Mouse (Mus musculus): ENCODE data around the gene Zfp523. TPM values are rescaled to one million over a fixed set of nuclear protein-coding genes. Genes with fewer than 3 reads are reported as not detected.

Gene Zfp523
- polyA plus RNA-seq, 1 experiment, result 0.39 TPM

DNA sequence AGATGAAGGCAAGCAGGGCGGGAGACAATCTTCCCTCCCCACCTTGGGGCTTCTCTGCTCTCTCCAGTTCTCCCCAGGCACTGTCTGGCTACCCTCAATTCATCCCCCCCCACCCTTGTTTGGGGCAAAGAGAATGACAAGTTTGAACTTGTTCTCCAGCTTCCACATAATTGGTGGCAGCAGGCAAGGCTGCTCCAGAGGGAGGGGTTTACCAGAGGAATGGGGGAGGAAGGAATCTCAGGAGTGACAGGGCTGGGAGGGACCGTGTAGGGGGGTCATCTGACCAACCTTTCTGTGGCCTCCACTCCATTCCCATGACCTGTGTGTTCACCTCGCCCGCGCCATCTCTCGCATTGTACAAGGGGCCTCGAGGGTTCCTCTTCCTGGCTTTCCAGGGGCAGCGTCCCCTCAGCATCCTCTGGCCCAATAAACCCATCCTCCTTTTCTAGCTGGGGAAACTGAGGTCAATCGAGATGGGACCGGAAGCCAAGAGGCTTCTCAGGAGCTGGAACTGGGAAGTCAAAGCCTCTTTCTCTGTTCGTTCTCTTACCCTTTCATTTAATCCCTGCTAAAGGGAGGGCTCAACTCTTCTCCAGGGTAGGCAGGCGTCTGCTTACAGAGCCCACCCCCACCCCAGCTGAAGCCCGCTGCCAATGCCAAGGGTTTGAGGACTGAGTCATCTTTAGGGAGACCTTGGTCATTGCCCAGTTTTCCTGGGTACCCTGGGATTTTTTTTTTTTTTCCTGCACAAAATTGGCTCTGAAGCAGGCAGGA, 36.3 kb upstream of the Zfp523 start:
- peaks cover 66% of the 10 kb centered on the region for H3K27me3 ChIP-seq (ENCODE audit: control insufficient read depth)
- H3K4me1 ChIP-seq (ENCODE audit: control insufficient read depth), result no peaks in the 10 kb centered on the region
- no peak overlapping the region for H3K4me3 ChIP-seq (replicated peaks)
- H3K9me3 ChIP-seq (ENCODE audit: control insufficient read depth, low read length), result no peaks in the 10 kb centered on the region
- H3K36me3 ChIP-seq (ENCODE audit: control insufficient read depth), result no peaks in the 10 kb centered on the region
- TF ChIP-seq GATA1 (IDR thresholded peaks at IDR 0.05; ENCODE audit: low read length) (no peak), TAL1 (IDR thresholded peaks at IDR 0.05; ENCODE audit: low read length) (no peak)

DNA sequence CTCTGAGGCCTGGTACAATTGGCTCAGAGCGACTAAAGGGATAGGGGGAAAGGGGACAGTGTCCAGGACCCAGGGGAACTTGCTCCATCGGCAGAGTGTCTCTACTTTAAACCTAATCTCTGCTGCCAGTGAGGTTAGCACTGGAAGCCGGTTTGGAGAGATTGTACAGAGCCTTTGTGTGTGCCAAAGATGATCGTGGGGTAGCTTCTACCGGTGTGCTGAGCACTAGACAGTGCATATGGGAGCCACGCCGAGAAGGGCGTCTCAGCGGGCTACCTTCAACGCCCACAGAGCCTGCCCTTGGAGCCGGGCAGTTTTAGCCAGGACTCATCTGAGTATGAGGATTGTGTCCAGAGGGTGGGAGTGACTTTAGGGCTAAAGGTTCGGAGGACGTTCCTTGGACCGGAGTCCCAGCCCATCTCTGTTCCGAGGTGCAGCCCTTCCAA, 35.7 kb upstream of the Zfp523 start:
- no peaks in the 10 kb centered on the region for H3K4me1 ChIP-seq (ENCODE audit: control insufficient read depth)
- H3K4me3 ChIP-seq (replicated peaks), result no peak overlapping the region
- H3K27me3 ChIP-seq (ENCODE audit: control insufficient read depth), result peaks cover 72% of the 10 kb centered on the region
- no peak for TF ChIP-seq TAL1 (IDR thresholded peaks at IDR 0.05; ENCODE audit: low read length)
- TF ChIP-seq GATA1 (IDR thresholded peaks at IDR 0.05; ENCODE audit: low read length), result no peak
- H3K36me3 ChIP-seq (ENCODE audit: control insufficient read depth), result no peaks in the 10 kb centered on the region
- no peaks in the 10 kb centered on the region for H3K9me3 ChIP-seq (ENCODE audit: control insufficient read depth, low read length)

DNA sequence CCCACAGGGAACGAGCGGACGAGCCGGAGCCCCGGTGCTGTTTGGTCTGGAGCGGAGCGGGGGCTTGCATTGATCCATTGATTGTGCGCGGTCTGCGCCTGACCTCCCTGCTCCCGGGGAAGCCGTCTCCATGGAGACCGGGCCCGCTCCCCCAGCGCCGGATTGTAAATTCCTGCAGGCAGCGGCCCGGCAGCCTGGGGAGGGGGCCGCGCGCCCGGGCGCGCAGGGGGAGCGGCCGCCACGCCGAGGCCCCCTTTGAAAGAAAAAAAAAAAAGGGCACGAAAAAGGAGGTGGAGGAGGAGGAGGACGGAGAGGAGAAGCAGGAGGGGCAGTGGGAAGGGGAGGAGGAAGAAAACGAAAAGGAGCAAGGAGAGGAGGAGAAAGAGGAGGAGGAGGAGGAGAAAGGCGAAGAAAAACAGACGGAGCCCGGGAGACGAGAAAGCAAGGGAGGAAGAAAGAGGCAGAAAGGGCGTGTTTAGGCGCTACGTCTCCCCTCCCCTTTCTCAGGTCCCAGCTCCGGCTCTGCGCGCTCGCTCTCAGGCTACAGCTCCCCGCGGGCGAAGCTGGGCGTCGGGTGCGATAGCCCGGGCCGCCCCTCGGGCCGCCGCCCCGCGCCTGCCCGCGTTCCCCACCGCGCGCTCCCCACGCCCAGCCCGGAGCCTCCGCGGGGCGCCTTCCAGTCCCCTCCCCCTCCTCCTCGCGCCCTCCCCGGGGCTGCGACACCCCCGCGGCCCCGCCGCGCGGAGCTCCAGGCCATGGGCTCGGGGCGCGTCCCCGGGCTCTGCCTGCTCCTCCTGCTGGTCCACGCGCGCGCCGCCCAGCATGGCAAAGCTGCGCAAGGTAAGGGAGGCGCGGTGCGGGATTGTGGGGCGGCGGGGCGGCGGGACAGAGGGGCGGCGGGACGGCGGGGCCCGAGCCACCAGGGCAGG, 34.9 kb upstream of the Zfp523 start, which contains the start of gene Scube3:
TSS of gene Scube3 (plus strand) at position 371 of the 929 bp plus-strand sequence.
- H3K27me3 ChIP-seq (ENCODE audit: control insufficient read depth), result peaks cover 79% of the 10 kb centered on the region
- H3K4me1 ChIP-seq (ENCODE audit: control insufficient read depth), result no peaks in the 10 kb centered on the region
- peak within 1 kb of the TSS; percentile 29 for H3K4me3 ChIP-seq (replicated peaks)

DNA sequence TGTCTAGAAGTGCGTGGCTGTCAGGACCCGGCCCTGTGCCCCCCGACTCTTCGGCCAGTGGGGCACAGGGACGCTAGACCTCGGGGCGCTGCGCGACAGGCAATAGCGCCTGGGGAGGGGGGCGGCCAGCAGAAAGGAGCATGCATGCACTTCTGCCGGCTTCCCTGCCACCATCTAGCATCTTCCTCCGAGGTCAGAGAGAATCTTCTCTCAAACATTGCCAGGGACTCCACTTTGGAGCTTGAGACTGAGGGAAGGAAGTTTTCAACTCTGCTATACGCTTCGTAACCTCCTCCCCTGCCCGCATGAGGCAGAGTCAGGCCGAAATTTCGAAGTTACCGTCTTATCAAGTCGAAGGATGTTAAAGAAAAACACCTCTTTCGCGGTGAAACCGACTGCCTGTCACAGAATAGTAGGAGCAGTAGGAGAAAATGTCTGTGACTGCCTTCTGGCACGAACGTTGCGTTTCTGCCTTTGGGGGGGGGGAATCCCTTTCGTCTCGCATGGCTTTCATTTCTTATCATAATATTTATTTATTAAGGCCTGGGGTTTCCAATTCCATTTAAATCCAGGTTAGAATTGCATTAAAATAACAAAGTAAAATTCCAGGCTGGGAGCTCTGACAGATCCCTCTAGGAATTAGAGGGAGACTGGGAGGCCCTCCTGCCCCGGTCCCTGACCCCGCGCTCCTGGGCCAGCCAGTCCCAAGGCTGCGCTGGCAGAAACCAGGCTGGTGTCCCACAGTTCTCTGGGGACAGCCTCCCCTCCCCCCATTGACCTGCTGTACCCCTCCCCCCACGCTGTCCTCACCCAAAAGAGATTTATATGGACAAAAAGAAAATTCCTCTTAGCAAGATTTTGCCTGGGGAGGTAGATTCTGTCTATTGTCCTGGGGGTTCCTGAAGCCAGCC, 34.0 kb upstream of the Zfp523 start:
- H3K36me3 ChIP-seq (ENCODE audit: control insufficient read depth), result no peaks in the 10 kb centered on the region
- H3K27me3 ChIP-seq (ENCODE audit: control insufficient read depth), result peaks cover 79% of the 10 kb centered on the region
- no peaks in the 10 kb centered on the region for H3K9me3 ChIP-seq (ENCODE audit: control insufficient read depth, low read length)
- no peaks in the 10 kb centered on the region for H3K4me1 ChIP-seq (ENCODE audit: control insufficient read depth)
- H3K4me3 ChIP-seq (replicated peaks), result no peak overlapping the region
- TF ChIP-seq GATA1 (IDR thresholded peaks at IDR 0.05; ENCODE audit: low read length), result no peak
- TF ChIP-seq TAL1 (IDR thresholded peaks at IDR 0.05; ENCODE audit: low read length), result no peak

More for the DNA sequence above, 34.9 kb upstream of the Zfp523 start, which contains the start of gene Scube3:
- no peaks in the 10 kb centered on the region for H3K9me3 ChIP-seq (ENCODE audit: control insufficient read depth, low read length)
- TF ChIP-seq TAL1 (IDR thresholded peaks at IDR 0.05; ENCODE audit: low read length), result no peak
- no peak for TF ChIP-seq GATA1 (IDR thresholded peaks at IDR 0.05; ENCODE audit: low read length)
- no peaks in the 10 kb centered on the region for H3K36me3 ChIP-seq (ENCODE audit: control insufficient read depth)

DNA sequence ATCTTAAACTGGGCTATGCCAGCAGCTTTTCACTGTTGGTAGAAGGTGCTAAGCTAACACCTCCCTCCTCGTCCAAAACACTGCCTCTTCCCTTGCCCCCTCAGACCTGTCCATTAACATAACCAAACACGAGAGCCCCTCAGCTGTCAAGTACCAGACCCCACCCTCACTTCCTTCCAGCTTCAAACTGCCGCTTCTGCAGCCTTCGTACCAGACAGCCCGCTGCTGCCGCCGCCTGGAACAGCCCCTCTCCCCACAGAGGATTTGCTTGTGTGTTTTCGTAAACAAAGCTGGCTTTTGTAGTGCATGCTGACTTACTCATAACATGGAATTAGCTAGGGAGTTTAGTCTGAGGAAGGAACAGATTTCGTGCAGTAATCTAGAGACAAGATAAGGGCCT, 33.2 kb upstream of the Zfp523 start:
- Histone ChIP-seq H3K27me3 (ENCODE audit: control insufficient read depth) (peaks cover 78% of the 10 kb centered on the region), H3K9me3 (ENCODE audit: control insufficient read depth, low read length) (no peaks in the 10 kb centered on the region), H3K4me3 (replicated peaks) (no peak overlapping the region), H3K4me1 (ENCODE audit: control insufficient read depth) (no peaks in the 10 kb centered on the region), H3K36me3 (ENCODE audit: control insufficient read depth) (no peaks in the 10 kb centered on the region)
- no peak for TF ChIP-seq TAL1 (IDR thresholded peaks at IDR 0.05; ENCODE audit: low read length)
- no peak for TF ChIP-seq GATA1 (IDR thresholded peaks at IDR 0.05; ENCODE audit: low read length)

DNA sequence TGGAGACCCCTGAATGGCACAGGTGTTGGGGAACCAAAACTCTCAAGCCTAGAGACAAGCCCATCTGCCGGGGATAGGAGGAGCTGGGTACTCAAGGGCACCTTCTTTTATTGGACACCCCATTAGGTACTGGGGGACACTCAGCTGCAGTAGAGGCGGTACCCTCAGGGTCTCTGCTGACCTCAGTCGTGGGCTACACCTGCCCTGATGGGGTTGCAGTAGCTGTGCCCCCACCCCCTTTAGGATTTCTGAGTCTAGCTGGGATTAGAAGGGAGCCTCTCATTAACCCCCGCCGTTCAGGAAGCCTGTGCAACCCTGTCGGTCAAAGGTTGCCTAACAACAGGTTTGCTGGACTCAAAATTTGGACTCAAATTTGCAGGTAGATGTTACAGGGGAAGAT, 32.7 kb upstream of the Zfp523 start:
- H3K9me3 ChIP-seq (ENCODE audit: control insufficient read depth, low read length), result no peaks in the 10 kb centered on the region
- H3K36me3 ChIP-seq (ENCODE audit: control insufficient read depth), result no peaks in the 10 kb centered on the region
- no peaks in the 10 kb centered on the region for H3K4me1 ChIP-seq (ENCODE audit: control insufficient read depth)
- peaks cover 73% of the 10 kb centered on the region for H3K27me3 ChIP-seq (ENCODE audit: control insufficient read depth)
- TF ChIP-seq GATA1 (IDR thresholded peaks at IDR 0.05; ENCODE audit: low read length), result no peak
- TF ChIP-seq TAL1 (IDR thresholded peaks at IDR 0.05; ENCODE audit: low read length), result no peak
- H3K4me3 ChIP-seq (replicated peaks), result no peak overlapping the region

DNA sequence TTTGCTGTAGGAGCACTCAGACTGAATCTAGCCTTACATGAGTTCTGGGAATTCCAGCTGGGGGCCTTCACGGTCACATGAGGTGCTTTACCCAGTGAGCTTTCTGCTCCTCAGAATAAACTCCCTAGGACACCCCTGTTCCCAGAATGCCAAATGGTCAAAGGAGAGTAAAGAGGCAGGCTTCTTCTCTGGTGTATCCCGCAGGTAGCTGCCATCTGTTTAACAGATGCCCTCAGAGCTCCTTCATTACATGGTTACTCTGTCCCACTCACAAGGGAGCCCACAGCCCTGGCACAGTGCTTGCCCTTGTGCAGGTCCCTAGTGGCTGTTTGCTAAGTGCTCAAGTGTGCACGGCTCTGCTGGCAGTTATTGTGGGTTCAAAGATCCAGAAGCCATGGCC, 28.6 kb upstream of the Zfp523 start:
- Histone ChIP-seq H3K9me3 (ENCODE audit: control insufficient read depth, low read length) (no peaks in the 10 kb centered on the region), H3K27me3 (ENCODE audit: control insufficient read depth) (peaks cover 36% of the 10 kb centered on the region), H3K4me3 (replicated peaks) (no peak overlapping the region), H3K36me3 (ENCODE audit: control insufficient read depth) (no peaks in the 10 kb centered on the region), H3K4me1 (ENCODE audit: control insufficient read depth) (no peaks in the 10 kb centered on the region)
- TF ChIP-seq GATA1 (IDR thresholded peaks at IDR 0.05; ENCODE audit: low read length), result no peak
- no peak for TF ChIP-seq TAL1 (IDR thresholded peaks at IDR 0.05; ENCODE audit: low read length)

DNA sequence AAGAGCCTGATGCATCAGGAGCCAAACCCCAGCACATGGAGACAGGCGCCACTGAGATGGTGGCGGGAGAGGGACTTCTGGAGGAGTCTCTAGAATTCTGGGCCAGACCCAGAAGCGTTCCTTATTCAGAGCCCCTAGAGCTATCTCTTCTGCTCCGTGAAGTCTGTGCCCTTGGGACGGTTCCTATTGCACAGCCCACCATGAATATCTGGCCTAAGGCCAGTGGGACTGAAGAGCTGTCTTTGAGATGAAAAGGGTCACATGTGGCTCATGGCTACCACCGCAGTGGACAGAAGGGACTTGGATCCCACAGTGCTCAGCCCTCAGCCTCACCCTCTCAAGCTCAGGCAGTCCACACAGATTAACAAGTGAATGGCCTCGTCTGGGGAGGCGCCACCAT, 27.2 kb upstream of the Zfp523 start:
- TF ChIP-seq TAL1 (IDR thresholded peaks at IDR 0.05; ENCODE audit: low read length) (no peak), GATA1 (IDR thresholded peaks at IDR 0.05; ENCODE audit: low read length) (no peak)
- Histone ChIP-seq H3K9me3 (ENCODE audit: control insufficient read depth, low read length) (no peaks in the 10 kb centered on the region), H3K27me3 (ENCODE audit: control insufficient read depth) (peaks cover 21% of the 10 kb centered on the region), H3K4me1 (ENCODE audit: control insufficient read depth) (no peaks in the 10 kb centered on the region), H3K4me3 (replicated peaks) (no peak overlapping the region), H3K36me3 (ENCODE audit: control insufficient read depth) (no peaks in the 10 kb centered on the region)

Measured in erythroblast, embryonic 14.5 days (primary cell).